Mouse (Mus musculus): Measurements from ENCODE around the gene Gm4559. TPM values are rescaled to one million over a fixed set of nuclear protein-coding genes. Genes with fewer than 3 reads are reported as not detected.
"Not testable (repeated sequence)": the region's sequence is repeated elsewhere in the genome, so short reads cannot be mapped to it uniquely, and the experiment has no call there.

The Gm4559 gene
- polyA plus RNA-seq, 1 experiment from 2014 or later, result not detected

- Histone ChIP-seq H3K9ac (ENCODE audit: low read depth, low read length) (no peak overlapping the region), H3K27me3 (replicated peaks; ENCODE audit: control insufficient read depth, insufficient read depth, low read length) (no peaks in the 10 kb centered on the region), H3K4me3 (ENCODE audit: low read depth, low read length) (no peak overlapping the region), H3K36me3 (ENCODE audit: control insufficient read depth, insufficient read depth) (no peaks in the 10 kb centered on the region), H3K4me2 (replicated peaks; ENCODE audit: low read depth) (no peak overlapping the region), H3K4me1 (replicated peaks; ENCODE audit: control insufficient read depth, insufficient read depth, low read length) (no peaks in the 10 kb centered on the region), H3K27ac (ENCODE audit: low read depth, low read length) (no peak overlapping the region), H3K9me3 (ENCODE audit: control insufficient read depth) (no peaks in the 10 kb centered on the region)
- no peak for TF ChIP-seq CTCF (IDR thresholded peaks at IDR 0.05; ENCODE audit: low read depth)
- 74% methylated on average over 5 of the region's 5 CpGs for WGBS
- no peak for ATAC-seq
Measured at GRCm38 (mm10) chr7:142317216-142317615, 43.1 kb upstream of the Gm4559 start.

GRCm38 (mm10) chr7:142316558-142316957 is 42.4 kb upstream of the Gm4559 start:
- H3K4me2 ChIP-seq (replicated peaks; ENCODE audit: low read depth), result no peak overlapping the region
- no peak for ATAC-seq
- WGBS, result 36% methylated on average over 6 of the region's 6 CpGs
- H3K9ac ChIP-seq (ENCODE audit: low read depth, low read length), result no peak overlapping the region
- no peaks in the 10 kb centered on the region for H3K36me3 ChIP-seq (ENCODE audit: control insufficient read depth, insufficient read depth)
- no peaks in the 10 kb centered on the region for H3K9me3 ChIP-seq (ENCODE audit: control insufficient read depth)
- peak; percentile 89 for TF ChIP-seq CTCF (IDR thresholded peaks at IDR 0.05; ENCODE audit: low read depth)
- no peak overlapping the region for H3K4me3 ChIP-seq (ENCODE audit: low read depth, low read length)
- H3K4me1 ChIP-seq (replicated peaks; ENCODE audit: control insufficient read depth, insufficient read depth, low read length), result no peaks in the 10 kb centered on the region
- no peak overlapping the region for H3K27ac ChIP-seq (ENCODE audit: low read depth, low read length)
- no peaks in the 10 kb centered on the region; the same call in 1 of the 2 replicates for H3K27me3 ChIP-seq (replicated peaks; ENCODE audit: control insufficient read depth, insufficient read depth, low read length)

GRCm38 (mm10) chr7:142314600-142315285 is 40.6 kb upstream of the Gm4559 start:
- WGBS, result 61% methylated on average over 5 of the region's 5 CpGs

DNA sequence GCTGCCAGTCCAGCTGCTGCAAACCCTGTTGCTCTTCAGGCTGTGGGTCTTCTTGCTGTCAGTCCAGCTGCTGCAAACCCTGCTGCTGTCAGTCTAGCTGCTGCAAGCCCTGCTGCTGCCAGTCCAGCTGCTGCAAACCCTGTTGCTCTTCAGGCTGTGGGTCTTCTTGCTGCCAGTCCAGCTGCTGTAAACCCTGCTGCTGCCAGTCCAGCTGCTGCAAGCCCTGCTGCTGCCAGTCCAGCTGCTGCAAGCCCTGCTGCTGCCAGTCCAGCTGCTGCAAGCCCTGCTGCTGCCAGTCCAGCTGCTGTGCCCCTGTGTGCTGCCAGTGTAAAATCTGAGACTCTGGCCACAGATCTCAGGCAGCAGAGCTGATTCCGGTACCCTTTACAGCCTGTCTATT is 29.8 kb upstream of the Gm4559 start:
- not testable (repeated sequence) for H3K27me3 ChIP-seq (replicated peaks; ENCODE audit: control insufficient read depth, insufficient read depth, low read length); ATAC-seq; H3K27ac ChIP-seq (ENCODE audit: low read depth, low read length); H3K4me3 ChIP-seq (ENCODE audit: low read depth, low read length); H3K4me2 ChIP-seq (replicated peaks; ENCODE audit: low read depth); H3K9me3 ChIP-seq (ENCODE audit: control insufficient read depth); H3K9ac ChIP-seq (ENCODE audit: low read depth, low read length); H3K36me3 ChIP-seq (ENCODE audit: control insufficient read depth, insufficient read depth); H3K4me1 ChIP-seq (replicated peaks; ENCODE audit: control insufficient read depth, insufficient read depth, low read length)
- 81% methylated on average over 1 of the region's 1 CpGs for WGBS

More at GRCm38 (mm10) chr7:142314600-142315285, 40.6 kb upstream of the Gm4559 start:
- ATAC-seq, result no peak
- Histone ChIP-seq H3K27ac (ENCODE audit: low read depth, low read length) (no peak overlapping the region), H3K27me3 (replicated peaks; ENCODE audit: control insufficient read depth, insufficient read depth, low read length) (no peaks in the 10 kb centered on the region; the same call in 1 of the 2 replicates), H3K4me3 (ENCODE audit: low read depth, low read length) (no peak overlapping the region), H3K4me1 (replicated peaks; ENCODE audit: control insufficient read depth, insufficient read depth, low read length) (no peaks in the 10 kb centered on the region), H3K36me3 (ENCODE audit: control insufficient read depth, insufficient read depth) (no peaks in the 10 kb centered on the region), H3K4me2 (replicated peaks; ENCODE audit: low read depth) (no peak overlapping the region), H3K9me3 (ENCODE audit: control insufficient read depth) (no peaks in the 10 kb centered on the region), H3K9ac (ENCODE audit: low read depth, low read length) (no peak overlapping the region)
- no peak for TF ChIP-seq CTCF (IDR thresholded peaks at IDR 0.05; ENCODE audit: low read depth)

DNA sequence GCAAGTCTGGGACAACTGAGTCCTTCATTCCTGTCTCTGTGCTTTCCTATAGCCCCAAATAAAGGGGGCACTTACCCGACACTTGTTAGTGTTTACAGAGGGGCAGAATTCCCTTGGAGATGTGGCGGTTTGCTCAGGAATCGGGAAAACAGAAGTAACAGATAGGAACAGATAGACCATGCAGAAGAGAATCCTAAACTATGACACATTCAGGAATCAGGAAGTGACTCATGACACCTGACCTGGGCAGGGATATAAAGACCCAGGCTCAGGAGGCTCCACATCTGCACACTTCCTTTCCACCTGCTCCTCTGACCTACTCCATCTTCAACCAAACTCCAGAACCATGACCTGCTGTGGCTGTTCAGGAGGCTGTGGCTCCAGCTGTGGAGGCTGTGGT is 29.1 kb upstream of the Gm4559 start, which contains the start of gene Krtap5-4:
TSS of gene Krtap5-4 (plus strand) at position 301 of the 400 bp plus-strand sequence.
- no peak for TF ChIP-seq CTCF (IDR thresholded peaks at IDR 0.05; ENCODE audit: low read depth)
- no peaks in the 10 kb centered on the region for H3K4me1 ChIP-seq (replicated peaks; ENCODE audit: control insufficient read depth, insufficient read depth, low read length)
- H3K27me3 ChIP-seq (replicated peaks; ENCODE audit: control insufficient read depth, insufficient read depth, low read length), result peaks cover 8% of the 10 kb centered on the region; the same call in 1 of the 2 replicates
- 33% methylated on average over 3 of the region's 3 CpGs for WGBS
- no peaks in the 10 kb centered on the region for H3K9me3 ChIP-seq (ENCODE audit: control insufficient read depth)
- H3K9ac ChIP-seq (ENCODE audit: low read depth, low read length), result no peak within 1 kb of the TSS
- no peak for ATAC-seq
- no peak within 1 kb of the TSS for H3K27ac ChIP-seq (ENCODE audit: low read depth, low read length)
- H3K4me3 ChIP-seq (ENCODE audit: low read depth, low read length), result no peak within 1 kb of the TSS
- H3K4me2 ChIP-seq (replicated peaks; ENCODE audit: low read depth), result no peak within 1 kb of the TSS
- no peaks in the 10 kb centered on the region for H3K36me3 ChIP-seq (ENCODE audit: control insufficient read depth, insufficient read depth)

GRCm38 (mm10) chr7:142297018-142297417 is 22.9 kb upstream of the Gm4559 start, which contains the start of gene Krtap5-1:
Gene Krtap5-1 (minus strand): TSS chr7:142297118.
- not testable (repeated sequence) for H3K4me3 ChIP-seq (ENCODE audit: low read depth, low read length); H3K27me3 ChIP-seq (replicated peaks; ENCODE audit: control insufficient read depth, insufficient read depth, low read length); H3K9me3 ChIP-seq (ENCODE audit: control insufficient read depth); ATAC-seq; H3K4me1 ChIP-seq (replicated peaks; ENCODE audit: control insufficient read depth, insufficient read depth, low read length); H3K4me2 ChIP-seq (replicated peaks; ENCODE audit: low read depth); H3K36me3 ChIP-seq (ENCODE audit: control insufficient read depth, insufficient read depth); H3K9ac ChIP-seq (ENCODE audit: low read depth, low read length); H3K27ac ChIP-seq (ENCODE audit: low read depth, low read length)

- not testable (repeated sequence) for H3K27me3 ChIP-seq (replicated peaks; ENCODE audit: control insufficient read depth, insufficient read depth, low read length); H3K36me3 ChIP-seq (ENCODE audit: control insufficient read depth, insufficient read depth); H3K4me3 ChIP-seq (ENCODE audit: low read depth, low read length); H3K9ac ChIP-seq (ENCODE audit: low read depth, low read length); H3K4me1 ChIP-seq (replicated peaks; ENCODE audit: control insufficient read depth, insufficient read depth, low read length); H3K4me2 ChIP-seq (replicated peaks; ENCODE audit: low read depth); H3K27ac ChIP-seq (ENCODE audit: low read depth, low read length); H3K9me3 ChIP-seq (ENCODE audit: control insufficient read depth); ATAC-seq
- 12% methylated on average over 4 of the region's 4 CpGs for WGBS
Measured at GRCm38 (mm10) chr7:142296108-142296507, 21.9 kb upstream of the Gm4559 start.
